Mouse (Mus musculus) retina, postnatal 1 day (tissue): ENCODE data around the gene Arl4d.
A peak's percentile ranks its signal among the peaks of the same experiment; 100 is the strongest.
"Not testable (repeated sequence)": the region's sequence is repeated elsewhere in the genome, so short reads cannot be mapped to it uniquely, and the experiment has no call there.

Experiments
- DNase-seq: peaks from one replicate; pipeline ENCODE4 v3.0.0-alpha.2; 2012

Arl4d gene

GRCm38 (mm10) chr11:101646283-101646794 lies 19.0 kb upstream of the Arl4d start:
- DNase-seq = peak; percentile 41

DNA sequence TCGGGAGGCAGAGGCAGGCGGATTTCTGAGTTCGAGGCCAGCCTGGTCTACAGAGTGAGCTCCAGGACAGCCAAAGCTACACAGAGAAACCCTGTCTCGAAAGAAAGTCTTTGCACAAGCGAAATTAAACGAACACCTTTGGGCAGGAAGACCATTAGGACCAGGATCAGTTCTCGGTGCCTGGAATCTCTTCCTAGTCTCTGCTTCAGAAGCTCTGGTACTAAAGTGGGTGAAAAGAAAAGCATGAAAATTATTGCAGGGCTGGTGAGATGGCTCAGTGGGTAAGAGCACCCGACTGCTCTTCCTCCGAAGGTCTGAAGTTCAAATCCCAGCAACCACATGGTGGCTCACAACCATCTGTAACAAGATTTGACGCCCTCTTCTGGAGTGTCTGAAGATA lies 18.2 kb upstream of the Arl4d start:
- DNase-seq = not testable (repeated sequence)

- no peak for DNase-seq
These were observed 9.0 kb upstream of the Arl4d start for GRCm38 (mm10) chr11:101656356-101656755.

GRCm38 (mm10) chr11:101657528-101657885 lies 7.8 kb upstream of the Arl4d start:
- no peak for DNase-seq

GRCm38 (mm10) chr11:101657886-101658750 lies 7.2 kb upstream of the Arl4d start:
- peak; percentile 99 for DNase-seq

DNA sequence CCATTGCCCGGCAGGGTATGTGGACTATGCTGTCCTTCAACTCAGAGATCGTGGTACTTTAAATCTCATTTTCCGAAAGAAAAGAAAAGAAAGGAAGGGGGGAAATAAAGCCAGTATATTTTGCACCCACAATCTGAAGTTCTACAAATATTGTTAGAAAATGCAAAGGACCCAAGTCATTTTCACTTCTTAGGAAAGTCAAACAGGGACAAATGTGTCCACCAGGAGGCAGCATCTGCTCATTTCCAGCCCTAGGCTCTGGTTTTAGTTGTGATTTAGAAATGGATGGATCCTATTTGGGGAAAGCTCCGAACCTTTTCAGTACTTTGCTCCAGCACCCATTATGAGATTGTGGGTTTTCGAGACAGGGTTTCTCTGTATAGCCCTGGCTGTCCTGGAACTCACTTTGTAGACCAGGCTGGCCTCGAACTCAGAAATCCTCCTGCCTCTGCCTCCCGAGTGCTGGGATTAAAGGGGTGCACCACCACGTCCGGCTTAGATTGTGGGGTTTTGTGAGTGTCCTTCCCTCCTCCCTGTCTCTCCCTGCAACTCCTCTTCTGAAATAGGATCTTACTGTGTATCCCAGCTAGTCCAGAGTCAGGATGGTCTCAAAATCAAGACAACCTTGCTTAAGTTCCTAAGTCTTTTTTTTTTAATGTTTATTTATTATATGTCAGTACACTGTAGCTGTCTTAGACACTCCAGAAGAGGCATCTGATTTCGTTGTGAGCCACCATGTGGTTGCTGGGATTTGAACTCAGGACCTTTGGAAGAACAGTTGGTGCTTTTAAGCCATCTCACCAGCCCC lies 6.4 kb upstream of the Arl4d start:
- peak; percentile 86 for DNase-seq

- no peak for DNase-seq
These were observed 4.2 kb upstream of the Arl4d start for GRCm38 (mm10) chr11:101661191-101661590.

GRCm38 (mm10) chr11:101661786-101662185 lies 3.6 kb upstream of the Arl4d start:
- no peak for DNase-seq

- no peak for DNase-seq
These were observed 1.9 kb upstream of the Arl4d start for GRCm38 (mm10) chr11:101663229-101664027.

DNA sequence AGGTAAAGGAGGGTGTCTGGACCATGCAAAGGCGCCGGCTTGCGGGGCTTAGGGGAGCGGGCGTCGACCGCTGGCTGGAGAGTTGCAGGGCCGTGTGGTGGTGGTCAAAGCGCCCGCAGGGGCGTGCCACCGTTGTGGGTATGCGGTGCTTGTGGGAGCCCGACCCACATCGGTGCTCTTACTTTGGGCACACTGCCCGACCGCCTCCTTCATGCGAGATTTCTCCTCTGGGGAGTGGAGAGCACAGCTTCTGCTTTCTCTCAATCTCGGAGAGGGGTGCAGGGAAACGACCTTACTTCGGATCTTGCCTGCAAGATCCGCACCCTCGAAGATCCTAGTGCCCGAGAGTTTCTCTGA lies 273 bp downstream of the Arl4d start:
- DNase-seq = no peak

DNA sequence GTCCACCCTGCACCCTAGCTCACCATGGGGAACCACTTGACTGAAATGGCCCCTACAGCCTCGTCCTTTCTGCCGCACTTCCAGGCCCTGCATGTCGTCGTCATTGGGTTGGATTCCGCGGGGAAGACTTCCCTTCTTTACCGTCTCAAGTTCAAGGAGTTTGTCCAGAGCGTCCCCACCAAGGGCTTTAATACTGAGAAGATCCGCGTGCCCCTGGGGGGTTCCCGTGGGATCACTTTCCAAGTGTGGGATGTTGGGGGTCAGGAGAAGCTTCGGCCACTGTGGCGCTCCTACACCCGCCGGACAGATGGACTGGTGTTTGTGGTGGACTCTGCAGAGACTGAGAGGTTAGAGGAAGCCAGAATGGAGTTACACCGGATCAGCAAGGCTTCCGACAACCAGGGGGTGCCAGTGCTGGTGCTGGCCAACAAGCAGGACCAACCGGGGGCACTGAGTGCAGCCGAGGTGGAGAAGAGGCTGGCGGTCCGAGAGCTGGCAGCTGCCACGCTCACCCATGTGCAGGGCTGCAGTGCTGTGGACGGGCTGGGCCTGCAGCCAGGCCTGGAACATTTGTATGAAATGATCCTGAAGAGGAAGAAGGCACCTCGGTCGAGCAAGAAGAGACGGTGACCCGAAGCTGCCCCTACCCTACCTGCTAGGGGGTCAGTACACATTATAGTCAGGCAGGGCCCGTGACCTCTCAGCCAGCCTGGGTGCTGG lies 1.4 kb downstream of the Arl4d start:
- no peak for DNase-seq

- no peak for DNase-seq
These were observed 2.7 kb downstream of the Arl4d start for GRCm38 (mm10) chr11:101667871-101668532.

GRCm38 (mm10) chr11:101668546-101669261 lies 3.4 kb downstream of the Arl4d start:
- peak; percentile 42 for DNase-seq

- DNase-seq = no peak
These were observed 5.0 kb downstream of the Arl4d start for GRCm38 (mm10) chr11:101670334-101670733.

GRCm38 (mm10) chr11:101671255-101671654 lies 5.9 kb downstream of the Arl4d start:
- no peak for DNase-seq

DNA sequence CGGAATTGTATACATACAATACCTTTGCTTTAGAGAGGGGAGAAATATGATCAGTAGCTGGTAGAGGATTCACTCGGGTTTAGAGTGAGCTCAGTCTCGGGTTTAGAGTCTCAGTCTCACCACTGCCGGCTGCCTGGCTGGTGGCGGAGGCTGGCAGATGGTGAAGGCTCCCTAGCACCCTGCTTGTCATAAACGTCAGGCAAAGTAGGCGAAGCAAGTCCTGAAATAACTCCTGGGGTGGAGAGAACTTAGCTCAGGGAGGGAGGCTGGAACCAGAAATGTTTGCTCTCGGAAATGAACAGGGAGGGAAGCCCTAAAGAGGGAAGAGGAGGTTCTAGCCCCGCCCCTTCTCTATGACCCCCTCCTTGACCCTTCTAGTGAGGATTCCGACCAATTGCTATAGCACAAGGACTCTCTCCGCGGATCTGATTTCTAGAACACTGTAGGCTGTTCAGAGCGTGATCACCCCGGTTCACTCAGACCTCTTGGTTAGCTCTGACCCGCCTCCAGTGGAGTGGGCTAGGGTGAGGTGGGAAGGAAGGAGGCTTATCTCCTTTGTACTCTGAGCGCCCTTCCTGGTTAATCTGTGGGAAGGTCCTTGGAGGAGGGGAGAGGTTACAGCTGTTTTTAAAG lies 7.8 kb downstream of the Arl4d start:
- peak; percentile 24 for DNase-seq

- no peak for DNase-seq
These were observed 8.8 kb downstream of the Arl4d start for GRCm38 (mm10) chr11:101674106-101674505.

GRCm38 (mm10) chr11:101675349-101675748 lies 10.0 kb downstream of the Arl4d start:
- DNase-seq = no peak

DNA sequence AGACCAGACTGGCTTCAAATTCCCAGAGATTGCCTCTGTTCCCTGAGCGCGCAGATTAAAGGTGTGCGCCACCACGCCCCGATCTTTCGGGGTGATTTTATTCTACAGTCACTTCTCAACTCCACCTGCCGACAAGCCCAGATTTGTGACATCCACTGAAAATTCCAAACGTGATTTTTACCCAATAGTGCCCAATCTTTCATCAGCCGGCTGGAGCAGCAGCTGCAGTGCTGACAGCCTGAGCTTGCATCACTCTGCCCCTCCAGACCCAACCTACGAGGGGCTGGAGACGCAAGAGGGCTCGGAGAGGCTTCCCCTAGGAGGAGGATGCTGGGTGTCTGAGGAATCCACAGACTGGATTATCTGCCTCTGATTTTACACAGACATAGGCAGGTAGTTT lies 12.3 kb downstream of the Arl4d start:
- DNase-seq = no peak

GRCm38 (mm10) chr11:101678770-101679169 lies 13.4 kb downstream of the Arl4d start:
- DNase-seq = no peak

DNA sequence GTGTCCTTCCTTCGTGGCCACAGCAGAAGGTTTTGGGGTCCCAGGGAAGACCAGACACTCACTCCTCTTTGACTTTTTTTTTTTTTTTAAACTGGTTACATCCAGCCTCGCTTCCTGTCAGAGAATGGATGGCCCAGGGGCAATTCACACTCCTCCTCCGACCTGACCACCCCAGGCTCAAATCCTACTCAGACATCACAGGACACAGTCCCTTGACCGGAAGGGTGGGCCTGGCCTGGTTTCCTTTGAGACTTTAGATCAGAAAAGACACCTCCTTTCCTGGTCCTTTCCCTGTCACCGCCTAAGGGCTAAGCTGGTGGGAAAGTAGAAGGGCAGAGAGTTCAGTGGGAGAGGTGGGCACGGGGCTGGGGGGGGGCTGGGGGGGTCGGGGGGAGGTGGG lies 14.6 kb downstream of the Arl4d start:
- no peak for DNase-seq
